Mouse (Mus musculus) CH12.LX (cell line): ENCODE data around the gene Nid1. TPM values are rescaled to one million over a fixed set of nuclear protein-coding genes. Genes with fewer than 3 reads are reported as not detected.

ENCODE experiments used
- DNase-seq: peaks from one replicate; pipeline ENCODE4 v3.0.0-alpha.2; 2013; ENCODE audit errors: extremely low read depth
- H3K27ac ChIP-seq: 2 replicates; pipeline ENCODE4 v1.5.1; 2012; ENCODE audit warnings: low read depth, mild to moderate bottlenecking, control low read depth, moderate library complexity; ENCODE audit not compliant: insufficient read depth
- H3K27me3 ChIP-seq: replicated peaks from 2 replicates; pipeline ENCODE3; 2012; ENCODE audit warnings: inconsistent platforms
- H3K36me3 ChIP-seq, 2 experiments: replicated peaks in 1 of 2; 2 replicates each; pipeline versions ENCODE3 to v1.6.1; 2012; ENCODE audit warnings: inconsistent platforms in 1 of 2, low read length in 1 of 2, mild to moderate bottlenecking in 1 of 2, mixed read lengths in 1 of 2, moderate library complexity in 1 of 2; ENCODE audit not compliant: control insufficient read depth in 1 of 2, insufficient read depth in 1 of 2
- H3K4me1 ChIP-seq, 2 experiments: 2 replicates each; pipeline ENCODE4 v1.6.1; 2012; ENCODE audit warnings: inconsistent platforms in 1 of 2, moderate library complexity in 1 of 2; ENCODE audit not compliant: insufficient read depth in 2 of 2, control insufficient read depth in 1 of 2
- H3K4me2 ChIP-seq: 2 replicates; pipeline ENCODE4 v1.6.1; 2012; ENCODE audit warnings: low read depth, mild to moderate bottlenecking, control low read depth; ENCODE audit not compliant: poor library complexity, insufficient read depth, severe bottlenecking
- H3K4me3 ChIP-seq, 3 experiments: fragments of 150-350 bp in 1 of 3; sonication (generic) in 1 of 3; replicated peaks in 1 of 3; 2 replicates each; pipeline versions ENCODE3 to v1.5.1; 2011 to 2012; ENCODE audit warnings: low read depth in 2 of 3, low read length in 2 of 3, mild to moderate bottlenecking in 2 of 3, moderate library complexity in 2 of 3, control low read depth in 1 of 3, improper control_type of control experiment in 1 of 3, inconsistent platforms in 1 of 3, mixed read lengths in 1 of 3; ENCODE audit not compliant: poor library complexity in 1 of 3
- H3K79me2 ChIP-seq: replicated peaks from 2 replicates; pipeline ENCODE4 v1.6.1; 2012; ENCODE audit warnings: mild to moderate bottlenecking, moderate library complexity; ENCODE audit not compliant: control insufficient read depth, poor library complexity, insufficient read depth, severe bottlenecking; ENCODE audit errors: extremely low read depth
- H3K9ac ChIP-seq: 2 replicates; pipeline ENCODE4 v1.6.1; 2012; ENCODE audit warnings: low read depth, mild to moderate bottlenecking, control low read depth, moderate library complexity; ENCODE audit not compliant: insufficient read depth
- H3K9me3 ChIP-seq: replicated peaks from 2 replicates; pipeline ENCODE3; 2012; ENCODE audit warnings: low read length, inconsistent platforms, mixed read lengths
- CHD1 ChIP-seq: IDR thresholded peaks from 2 replicates; pipeline ENCODE4 v1.6.1; 2012; ENCODE audit warnings: low read depth, low read length, improper control_type of control experiment, inconsistent platforms
- CTCF ChIP-seq, 2 experiments: IDR thresholded peaks in 1 of 2; conservative IDR thresholded peaks in 1 of 2; 2 replicates each; pipeline ENCODE4 v1.5.1; 2011 to 2012; ENCODE audit warnings: low read depth in 2 of 2, low read length in 2 of 2, improper control_type of control experiment in 1 of 2, inconsistent platforms in 1 of 2, mild to moderate bottlenecking in 1 of 2, moderate library complexity in 1 of 2
- ELF1 ChIP-seq: IDR thresholded peaks from 2 replicates; pipeline ENCODE4 v1.6.1; 2014; ENCODE audit warnings: low read depth, mild to moderate bottlenecking, inconsistent platforms, low read length, improper control_type of control experiment
- ETS1 ChIP-seq: conservative IDR thresholded peaks from 2 replicates; pipeline ENCODE4 v1.6.1; 2012; ENCODE audit warnings: low read depth, mild to moderate bottlenecking, inconsistent platforms, low read length, improper control_type of control experiment, moderate library complexity
- JUN ChIP-seq: IDR thresholded peaks from 2 replicates; pipeline ENCODE4 v1.6.1; 2011; ENCODE audit warnings: low read depth, mild to moderate bottlenecking, low read length, improper control_type of control experiment, moderate library complexity; ENCODE audit not compliant: insufficient read depth
- JUND ChIP-seq: conservative IDR thresholded peaks from 2 replicates; pipeline ENCODE4 v1.6.1; 2011; ENCODE audit warnings: low read depth, low read length, improper control_type of control experiment
- KAT2A ChIP-seq: IDR thresholded peaks from 2 replicates; pipeline ENCODE4 v1.6.1; 2012; ENCODE audit warnings: low read length, improper control_type of control experiment, inconsistent platforms; ENCODE audit not compliant: insufficient replicate concordance
- MAX ChIP-seq: IDR thresholded peaks from 2 replicates; pipeline ENCODE4 v1.6.1; 2011; ENCODE audit warnings: low read length, improper control_type of control experiment
- MAZ ChIP-seq: IDR thresholded peaks from 2 replicates; pipeline ENCODE4 v1.6.1; 2012; ENCODE audit warnings: low read depth, mild to moderate bottlenecking, inconsistent platforms, low read length, improper control_type of control experiment, moderate library complexity
- MEF2A ChIP-seq: IDR thresholded peaks from 2 replicates; pipeline ENCODE4 v1.6.1; 2014; ENCODE audit warnings: low read depth, mild to moderate bottlenecking, inconsistent platforms, low read length, improper control_type of control experiment, borderline replicate concordance
- MYC ChIP-seq: IDR thresholded peaks from 2 replicates; pipeline ENCODE4 v1.6.1; 2011; ENCODE audit warnings: low read depth, mild to moderate bottlenecking, improper control_type of control experiment, low read length
- NELFE ChIP-seq: IDR thresholded peaks from 2 replicates; pipeline ENCODE4 v1.6.1; 2011; ENCODE audit warnings: low read depth, low read length, improper control_type of control experiment
- PAX5 ChIP-seq: IDR thresholded peaks from 2 replicates; pipeline ENCODE4 v1.6.1; 2012; ENCODE audit warnings: low read length, inconsistent platforms, mixed read lengths
- POLR2A ChIP-seq: IDR thresholded peaks from 2 replicates; pipeline ENCODE4 v1.6.1; 2011; ENCODE audit warnings: low read depth, mild to moderate bottlenecking, improper control_type of control experiment, low read length
- POLR2AphosphoS2 ChIP-seq: IDR thresholded peaks from 2 replicates; pipeline ENCODE4 v1.6.1; 2011; ENCODE audit warnings: low read depth, low read length, improper control_type of control experiment
- RAD21 ChIP-seq: IDR thresholded peaks from 2 replicates; pipeline ENCODE4 v1.6.1; 2011; ENCODE audit warnings: low read depth, mild to moderate bottlenecking, low read length, improper control_type of control experiment, moderate library complexity
- SMC3 ChIP-seq: IDR thresholded peaks from 2 replicates; pipeline ENCODE4 v1.6.1; 2011; ENCODE audit warnings: low read depth, low read length, improper control_type of control experiment
- TCF12 ChIP-seq: IDR thresholded peaks from 2 replicates; pipeline ENCODE4 v1.6.1; 2014; ENCODE audit warnings: low read depth, mild to moderate bottlenecking, inconsistent platforms, low read length, improper control_type of control experiment
- UBTF ChIP-seq: IDR thresholded peaks from 2 replicates; pipeline ENCODE4 v1.6.1; 2012; ENCODE audit warnings: low read depth, mild to moderate bottlenecking, inconsistent platforms, low read length, improper control_type of control experiment, moderate library complexity
- dilution Hi-C: fragments of 300-500 bp; cut with MboI; formaldehyde crosslinking; loops from 2 replicates; pipeline ENCODE4 v1.14.3; 2020; ENCODE audit warnings: low sequenced_read_pairs; ENCODE audit not compliant: extremely low pct_unique_long_range_greater_than_20kb, extremely low pct_ligation_motif_present
- in situ Hi-C: fragments of 300-500 bp; cut with MboI; formaldehyde crosslinking; loops from 3 replicates; pipeline ENCODE4 v1.14.3; 2019; ENCODE audit warnings: low sequenced_read_pairs, low pct_ligation_motif_present, low pct_unique_long_range_greater_than_20kb, mixed read lengths
- polyA plus RNA-seq: library from polyadenylated mRNA; unstranded; fragments of >175 nt; gene quantifications from 2 replicates; pipeline ENCODE4 v1.2.1, GENCODE M21; 2012; ENCODE audit warnings: low read depth; ENCODE audit not compliant: insufficient read length
- total RNA-seq, 2 experiments: library from RNA; depleted of rRNA; stranded (reverse); fragments of 300-350 nt in 1 of 2; fragments of >200 nt in 1 of 2; gene quantifications; 2 replicates each; pipeline ENCODE4 v1.2.3; 2012 to 2014

Nid1 gene
- total and polyA plus RNA-seq, 3 experiments: 0.30 to 0.94 (median 0.38) TPM

- H3K79me2 ChIP-seq: no peaks in the 10 kb centered on the region
- H3K4me3 ChIP-seq: no peak overlapping the region
- H3K9ac ChIP-seq: no peak overlapping the region
- TF ChIP-seq UBTF (no peak), MAZ (no peak), RAD21 (no peak), ETS1 (no peak), CHD1 (no peak), JUND (no peak)
- no peaks in the 10 kb centered on the region for H3K36me3 ChIP-seq
- in situ Hi-C loops: no loop called here
- peaks cover 7 to 23% of the 10 kb centered on the region in 2 experiments for H3K4me1 ChIP-seq
- H3K4me2 ChIP-seq: no peak overlapping the region
- no peaks in the 10 kb centered on the region for H3K9me3 ChIP-seq
- dilution Hi-C loops: no loop called here
- no peak for DNase-seq
- H3K27me3 ChIP-seq: no peaks in the 10 kb centered on the region
- no peak overlapping the region for H3K27ac ChIP-seq
Observed at GRCm38 (mm10) chr13:13477046-13477445, 39.7 kb downstream of the Nid1 start.

DNA sequence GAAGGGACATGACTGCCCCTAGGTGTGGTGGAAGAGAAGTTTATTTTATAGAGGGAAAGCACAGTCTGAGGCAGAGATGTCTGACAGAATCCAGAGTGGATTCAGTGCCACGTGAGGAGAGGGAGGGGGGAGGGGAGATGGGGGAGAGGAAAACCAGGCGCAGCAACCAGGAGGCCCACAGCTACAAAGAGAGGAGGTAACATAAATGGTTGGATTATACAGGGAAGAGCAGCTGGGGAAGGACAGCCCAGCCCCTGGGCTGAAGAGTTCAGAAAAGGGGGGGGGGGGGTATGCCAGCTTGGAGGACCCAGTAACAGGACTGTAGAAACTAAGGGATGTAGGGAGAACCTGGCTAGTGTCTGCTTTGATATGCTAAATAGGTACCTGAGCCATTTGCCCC, 42.6 kb downstream of the Nid1 start:
- dilution Hi-C loops (no loop called here), in situ Hi-C loops (no loop called here)
- no peaks in the 10 kb centered on the region for H3K79me2 ChIP-seq
- no peak for TF ChIP-seq JUN
- TF ChIP-seq TCF12: no peak
- no peak for TF ChIP-seq UBTF
- TF ChIP-seq CHD1: no peak
- no peak for TF ChIP-seq POLR2A
- no peak for TF ChIP-seq PAX5
- TF ChIP-seq NELFE: no peak
- TF ChIP-seq ELF1: no peak
- no peak for TF ChIP-seq MAX
- no peak for TF ChIP-seq MEF2A
- no peak for TF ChIP-seq KAT2A
- no peak for TF ChIP-seq MYC
- TF ChIP-seq CTCF (conservative IDR thresholded peaks at IDR 0.05 in 1 of 2, IDR thresholded peaks at IDR 0.05 in 1 of 2; ENCODE audit: low read depth in 2 of 2, low read length in 2 of 2): no peak
- no peak for TF ChIP-seq SMC3
- TF ChIP-seq POLR2AphosphoS2: no peak
- no peaks in the 10 kb centered on the region for H3K9me3 ChIP-seq
- peaks cover 20 to 40% of the 10 kb centered on the region in 2 experiments for H3K4me1 ChIP-seq
- no peak overlapping the region for H3K4me3 ChIP-seq
- DNase-seq: no peak
- no peaks in the 10 kb centered on the region for H3K36me3 ChIP-seq
- no peak overlapping the region for H3K9ac ChIP-seq
- H3K4me2 ChIP-seq: no peak overlapping the region
- no peaks in the 10 kb centered on the region for H3K27me3 ChIP-seq
- no peak overlapping the region for H3K27ac ChIP-seq
